Mouse (Mus musculus) mouse trophoblast stem cell (cell line): ENCODE data around the gene Pltp.
"Not testable (repeated sequence)": the region's sequence is repeated elsewhere in the genome, so short reads cannot be mapped to it uniquely, and the experiment has no call there.

Experiments used
- in situ Hi-C, 2 experiments: fragments of 300-500 bp; cut with MseI, MboI; formaldehyde crosslinking; loops; 2 replicates in 1 of 2; 3 replicates in 1 of 2; pipeline ENCODE4 v1.15.1; 2025

Gene Pltp

DNA sequence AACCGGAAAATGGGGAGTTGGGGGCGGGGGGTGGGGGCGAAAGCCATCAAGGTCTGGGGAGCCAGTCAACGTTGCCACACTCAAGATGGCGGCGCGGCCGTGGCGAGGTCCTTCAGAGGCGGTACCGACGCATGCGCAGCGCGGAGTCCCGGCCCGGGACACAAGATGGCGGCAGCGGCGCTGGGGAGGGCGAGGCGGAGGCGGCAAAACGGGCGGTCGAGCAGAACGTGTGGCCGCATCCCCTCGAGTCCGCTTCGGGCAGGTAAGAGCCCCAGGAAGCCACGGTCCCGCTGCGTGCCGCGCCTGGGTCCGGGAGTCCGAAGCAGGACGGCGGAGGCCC is 21.7 kb upstream of the Pltp start, which contains the start of gene Pcif1:
Gene Pcif1 (plus strand): TSS at position 77 of the 340 bp plus-strand sequence.
- in situ Hi-C loops, result no loop called here

DNA sequence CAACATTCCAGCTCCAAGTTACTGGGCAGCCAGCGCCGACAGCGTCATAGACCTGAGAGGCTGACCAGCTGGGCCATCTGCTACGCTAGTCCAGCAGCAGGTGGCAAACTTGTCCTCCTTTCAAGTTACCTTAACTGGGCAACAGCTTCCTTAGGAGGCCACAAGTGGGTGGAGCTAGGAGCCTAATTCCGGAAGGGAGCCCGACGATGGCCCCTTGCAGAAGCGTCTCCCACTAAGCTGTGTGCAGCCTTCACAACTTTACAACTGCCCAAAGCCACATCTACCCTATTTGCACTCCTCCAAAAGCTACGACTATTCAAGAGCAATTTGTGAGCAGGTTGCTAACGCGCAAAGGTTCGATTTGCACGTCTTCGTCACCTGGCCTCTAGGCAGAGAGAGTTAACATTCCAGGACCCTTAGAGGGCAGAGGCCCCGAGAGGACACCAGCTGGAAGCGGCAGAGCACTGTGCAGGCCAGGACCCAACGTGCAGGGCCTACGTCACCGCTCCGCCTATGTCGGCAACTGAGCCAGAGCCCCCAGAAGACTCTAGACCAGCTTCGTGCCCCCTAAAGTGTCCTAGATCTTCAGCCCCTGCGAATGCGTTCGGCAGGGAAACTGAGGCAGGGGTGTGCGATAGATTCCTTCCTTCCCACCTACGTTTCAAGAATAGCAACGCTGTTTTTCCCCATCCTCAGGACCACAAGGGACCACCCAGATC is 21.2 kb upstream of the Pltp start:
- in situ Hi-C loops, result no loop called here

DNA sequence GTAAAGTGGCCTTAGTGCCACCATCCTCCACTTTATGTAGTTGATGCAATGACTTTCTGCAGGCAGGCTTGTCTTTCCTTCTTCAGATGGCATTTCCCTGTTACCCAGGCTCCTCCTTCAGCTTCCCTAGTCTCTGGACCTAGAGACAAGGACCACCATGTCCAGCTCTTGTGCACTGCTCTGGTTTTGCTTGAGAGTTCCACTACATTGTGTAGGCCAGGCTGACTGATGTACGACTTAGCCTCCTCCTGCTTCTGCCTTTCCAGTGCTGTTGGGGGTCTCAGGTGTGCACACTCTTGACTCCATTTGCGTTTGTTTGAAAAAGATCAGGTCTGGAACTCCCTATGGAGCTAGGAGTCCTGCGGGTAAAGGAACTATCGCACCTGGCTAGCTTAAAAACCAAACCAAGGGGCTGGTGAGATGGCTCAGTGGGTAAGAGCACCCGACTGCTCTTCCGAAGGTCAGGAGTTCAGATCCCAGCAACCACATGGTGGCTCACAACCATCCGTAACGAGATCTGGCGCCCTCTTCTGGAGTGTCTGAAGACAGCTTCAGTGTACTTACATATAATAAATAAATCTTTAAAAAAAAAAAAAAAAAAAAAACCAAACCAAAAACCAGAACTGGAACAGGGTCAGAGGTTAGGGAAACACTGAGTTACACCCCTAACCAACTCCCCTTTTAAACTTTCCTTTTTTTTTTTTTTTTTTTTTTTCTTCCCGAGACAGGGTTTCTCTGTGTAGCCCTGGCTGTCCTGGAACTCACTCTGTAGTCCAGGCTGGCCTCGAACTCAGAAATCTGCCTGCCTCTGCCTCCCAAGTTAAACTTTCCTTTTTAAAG is 20.1 kb upstream of the Pltp start:
- in situ Hi-C loops, result not testable (repeated sequence)

DNA sequence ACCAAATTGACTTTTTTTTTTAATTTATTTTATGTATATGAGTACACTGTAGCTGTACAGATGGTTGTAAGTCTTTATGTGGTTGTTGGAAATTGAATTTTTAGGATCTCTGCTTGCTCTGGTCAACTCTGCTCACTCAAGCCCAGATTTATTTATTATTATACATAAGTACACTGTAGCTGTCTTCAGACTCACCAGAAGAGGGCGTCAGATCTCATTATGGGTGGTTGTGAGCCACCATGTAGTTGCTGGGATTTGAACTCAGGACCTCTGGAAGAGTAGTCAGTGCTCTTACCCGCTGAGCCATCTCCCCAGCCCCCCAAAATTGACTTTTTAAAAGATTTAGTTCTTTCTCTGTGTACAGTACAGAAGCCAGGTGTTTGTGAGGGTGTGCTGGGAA is 18.1 kb upstream of the Pltp start:
- in situ Hi-C loops, result not testable (repeated sequence)

DNA sequence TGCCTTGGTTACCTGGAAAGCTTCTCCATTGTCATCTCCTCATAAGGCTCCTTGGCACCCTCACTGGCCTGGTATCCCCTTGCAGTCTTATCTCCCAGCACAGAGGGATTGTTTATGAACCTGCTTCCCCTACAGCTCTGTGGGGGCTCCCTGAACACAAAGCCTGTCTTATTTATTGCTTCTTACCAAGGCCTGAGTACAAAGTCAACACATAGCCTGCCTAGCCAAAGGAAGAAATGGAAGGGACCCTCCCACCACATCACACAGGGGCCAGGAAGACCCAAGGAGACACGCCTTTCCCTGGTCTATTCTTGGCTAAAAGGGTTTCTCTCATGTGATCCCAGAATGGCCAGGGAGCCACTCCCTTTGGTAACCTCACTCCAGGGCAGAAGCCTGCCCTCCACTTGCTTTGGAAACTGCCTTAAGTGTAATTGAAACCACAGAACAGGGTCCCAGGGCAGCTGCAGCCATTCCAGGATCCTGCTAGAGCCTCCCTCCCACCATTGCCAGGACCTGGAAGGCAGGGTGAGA is 16.8 kb upstream of the Pltp start:
- in situ Hi-C loops, result no loop called here

DNA sequence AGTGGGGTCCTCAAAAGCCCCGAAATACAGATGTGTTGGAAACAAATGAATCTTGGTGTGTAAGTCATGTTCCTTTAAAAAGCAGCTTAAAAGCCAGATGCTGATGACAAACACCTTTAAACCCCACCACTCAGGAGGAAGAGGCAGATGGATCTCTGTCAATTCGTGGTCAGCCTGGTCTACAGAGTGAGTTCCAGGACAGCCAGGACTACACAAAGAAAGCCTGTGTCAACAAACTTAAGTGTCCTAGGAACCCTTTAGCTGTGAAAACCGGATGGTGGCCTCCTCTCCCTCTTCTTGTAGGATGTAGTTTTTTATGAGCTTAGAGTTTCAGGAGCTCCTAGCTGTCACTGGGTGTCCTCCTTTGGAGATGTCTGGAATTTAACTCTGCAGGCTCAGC is 16.1 kb upstream of the Pltp start:
- in situ Hi-C loops, result no loop called here

DNA sequence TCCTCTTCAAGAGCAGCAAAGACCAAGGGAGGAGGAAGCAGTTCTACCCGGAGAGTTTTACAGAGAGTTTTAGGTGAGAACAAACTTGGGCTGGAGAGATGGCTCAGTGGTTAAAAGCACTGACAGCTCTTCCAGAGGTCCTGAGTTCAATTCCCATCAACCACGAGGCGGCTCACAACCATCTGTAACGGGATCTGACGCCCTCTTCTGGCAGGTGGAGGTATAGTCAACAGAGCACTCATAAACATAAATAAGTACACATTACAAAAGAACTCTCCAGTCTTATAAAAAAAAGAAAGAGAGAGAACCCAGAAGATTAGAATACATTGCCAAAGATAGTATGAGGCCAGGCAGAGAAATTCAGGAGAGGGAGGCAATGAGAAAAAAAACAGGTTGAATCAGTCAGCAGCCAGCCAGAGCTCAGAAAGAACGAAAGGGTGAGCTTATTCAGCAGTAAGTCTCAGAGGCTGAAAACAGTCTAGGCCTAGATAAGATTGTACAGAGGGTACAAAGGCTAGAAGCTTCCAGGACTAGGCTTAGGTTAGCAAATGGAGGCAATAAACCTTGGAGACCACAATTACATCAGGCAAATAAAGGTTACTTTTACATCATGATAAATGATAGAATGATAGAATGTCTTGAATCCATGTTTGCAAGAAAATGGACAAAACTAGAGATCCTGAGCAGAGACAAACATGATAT is 14.2 kb upstream of the Pltp start:
- in situ Hi-C loops, result no loop called here

DNA sequence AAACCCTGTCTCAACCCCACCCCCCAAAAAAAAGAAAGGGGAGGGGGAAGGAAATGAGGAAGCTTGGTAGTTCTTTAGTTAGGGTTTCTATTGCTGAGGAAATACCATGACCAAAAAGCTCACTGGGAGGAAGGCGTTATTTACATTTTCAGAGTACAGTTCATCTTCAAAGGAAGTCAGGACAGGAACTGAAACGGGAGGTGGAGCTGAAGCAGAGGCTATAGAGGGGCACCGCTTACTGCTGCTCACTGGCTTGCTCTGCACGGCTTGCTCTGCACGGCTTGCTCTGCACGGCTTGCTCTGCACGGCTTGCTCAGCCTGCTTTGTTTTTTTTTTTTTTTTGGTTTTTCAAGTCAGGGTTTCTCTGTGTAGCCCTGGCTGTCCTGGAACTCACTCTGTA is 11.0 kb upstream of the Pltp start:
- in situ Hi-C loops, result no loop called here

DNA sequence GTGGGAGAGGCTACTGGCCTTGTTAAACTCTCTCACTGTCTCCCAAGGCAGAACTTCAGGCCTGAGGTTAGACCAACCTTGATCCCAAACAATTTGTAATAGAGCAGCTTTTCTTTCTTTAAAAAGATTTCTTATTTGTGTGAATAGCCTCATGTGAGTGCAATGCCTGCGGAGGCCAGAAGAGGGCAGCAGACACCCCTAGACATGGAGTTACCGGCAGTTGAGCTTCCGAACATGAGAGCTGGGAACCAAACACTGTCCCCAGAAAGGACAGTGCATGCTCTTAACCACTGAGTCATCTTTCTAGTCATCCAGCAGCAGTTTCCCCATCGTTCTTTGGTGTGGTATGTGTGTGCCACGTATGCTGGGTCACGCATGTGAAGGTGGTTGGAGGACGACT is 10.1 kb upstream of the Pltp start:
- in situ Hi-C loops, result no loop called here

DNA sequence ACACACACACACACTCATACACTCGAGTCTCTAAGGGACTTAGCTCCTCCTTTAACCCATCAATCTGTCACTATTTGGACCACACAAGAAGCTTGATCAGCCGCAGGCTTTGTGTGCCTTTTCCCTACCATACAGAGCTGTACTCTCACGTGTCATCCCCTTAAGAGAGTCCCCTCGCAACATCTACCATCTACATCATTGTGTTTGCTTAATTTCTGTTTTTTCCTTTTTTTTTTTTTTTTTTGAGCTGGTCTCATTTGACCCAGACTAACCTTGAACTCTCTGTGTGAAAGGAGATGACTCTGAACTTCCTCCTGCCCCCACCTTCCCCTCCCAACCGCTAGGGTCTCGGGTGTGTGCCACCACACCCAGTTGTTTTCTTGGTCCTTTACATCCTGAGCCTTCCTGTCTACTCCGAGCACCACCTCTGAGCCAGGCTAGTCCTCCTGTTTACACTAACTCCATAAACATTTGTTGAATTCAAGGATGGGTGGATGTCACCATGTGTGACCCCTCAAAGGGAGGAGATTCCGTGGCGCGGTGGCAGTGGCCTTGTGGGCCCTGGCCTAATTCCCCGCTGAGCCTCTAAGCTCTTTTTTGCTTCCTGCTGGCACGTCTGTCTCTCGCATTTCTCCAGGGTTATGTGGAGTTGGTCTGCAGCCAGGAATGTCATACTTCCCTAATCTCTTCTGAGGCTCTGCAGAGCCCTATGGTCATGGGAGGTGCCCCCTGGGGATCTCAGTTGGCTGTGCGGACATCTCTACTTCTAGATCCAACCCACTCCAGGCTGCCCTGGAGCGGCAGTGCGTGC is 9.4 kb upstream of the Pltp start:
- in situ Hi-C loops, result no loop called here

DNA sequence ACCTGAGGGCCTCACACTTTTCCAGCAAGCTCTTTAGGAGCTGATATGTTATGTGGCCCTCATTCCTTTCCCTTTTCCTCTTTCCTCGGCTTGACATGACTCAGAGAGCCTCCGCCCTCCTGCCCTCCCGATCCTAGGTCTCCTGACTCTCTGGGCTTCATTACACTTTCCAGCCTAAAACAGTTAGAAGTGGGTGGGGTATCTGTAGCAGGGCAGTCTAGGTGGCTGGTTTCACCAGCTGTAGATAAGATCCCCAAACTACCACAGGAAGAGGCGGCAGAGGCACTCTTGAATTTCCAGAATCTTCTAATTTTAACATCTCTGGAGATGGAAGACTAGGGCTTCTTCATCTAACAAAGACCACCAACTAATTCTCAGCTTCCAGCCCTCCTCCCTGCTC is 7.1 kb upstream of the Pltp start:
- in situ Hi-C loops, result no loop called here

DNA sequence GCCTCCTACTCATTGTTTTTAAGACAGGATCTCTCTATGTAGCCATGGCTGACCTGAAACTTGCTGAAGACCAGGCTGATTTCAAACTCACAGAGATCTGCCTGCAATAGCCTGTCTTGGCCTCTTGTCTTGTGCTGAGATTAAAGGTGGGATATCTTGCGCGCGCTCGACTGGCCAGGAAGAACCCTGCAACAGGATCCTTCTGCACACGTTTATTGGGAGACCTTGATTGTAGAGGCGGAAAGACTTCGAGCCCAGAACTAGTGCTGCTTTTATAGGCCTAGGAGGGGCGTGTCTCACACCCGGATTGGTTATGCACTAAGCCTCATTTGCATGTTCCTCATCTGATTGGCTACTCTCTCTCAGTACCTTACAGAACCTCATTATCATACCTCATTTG is 5.9 kb upstream of the Pltp start:
- in situ Hi-C loops, result not testable (repeated sequence)

DNA sequence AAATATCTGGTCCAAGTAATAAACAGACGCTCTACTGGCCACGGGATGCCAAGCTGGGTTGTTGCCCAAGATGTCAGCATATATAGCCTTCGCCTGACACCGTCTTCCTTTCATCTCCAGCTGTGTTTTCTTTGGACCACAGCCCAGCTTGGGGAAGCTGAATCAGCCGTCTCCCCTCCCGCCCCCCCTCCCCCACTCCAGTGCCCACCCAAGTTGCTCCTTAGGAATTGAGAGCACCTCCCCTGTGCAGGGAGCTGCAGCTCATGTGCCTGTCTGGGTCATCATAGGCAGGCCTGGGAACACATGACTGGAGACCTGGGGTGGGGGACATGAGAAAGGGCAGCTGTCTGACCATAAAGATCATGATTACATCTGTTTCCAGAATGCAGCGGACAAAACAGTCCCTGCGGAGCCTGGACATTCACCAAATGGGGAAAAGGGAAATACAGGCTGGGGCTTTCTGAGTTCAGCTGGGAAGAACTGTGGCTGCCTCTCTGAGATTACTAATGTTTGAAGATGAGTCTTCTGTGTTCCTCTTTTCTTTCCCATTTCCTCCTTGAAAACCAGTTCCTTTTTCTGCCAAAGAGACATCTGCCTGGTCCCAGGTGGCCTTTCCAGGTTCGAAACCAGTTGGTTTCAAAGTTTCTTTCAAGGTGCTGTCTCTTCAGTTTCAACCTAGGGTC is 4.8 kb upstream of the Pltp start:
- in situ Hi-C loops, result no loop called here

DNA sequence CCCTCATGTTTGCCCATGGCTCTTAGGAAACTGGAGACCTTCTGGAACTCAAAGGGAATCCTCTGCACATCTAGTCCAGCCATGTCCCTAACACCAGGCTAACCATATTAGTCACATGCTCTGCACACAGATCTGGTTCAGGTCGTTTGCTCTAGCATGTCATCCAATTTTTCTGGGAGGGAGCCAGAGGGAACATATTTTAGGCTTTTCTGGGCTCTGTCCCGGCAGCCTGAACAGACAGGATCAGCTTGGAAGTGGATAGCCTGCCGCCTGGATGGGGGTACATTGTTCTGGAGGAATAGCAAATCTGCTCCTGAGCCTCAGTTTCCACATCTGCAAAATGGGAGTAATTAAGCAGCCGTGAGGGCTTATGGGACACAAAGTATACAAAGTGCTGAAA is 3.6 kb upstream of the Pltp start:
- in situ Hi-C loops, result no loop called here

DNA sequence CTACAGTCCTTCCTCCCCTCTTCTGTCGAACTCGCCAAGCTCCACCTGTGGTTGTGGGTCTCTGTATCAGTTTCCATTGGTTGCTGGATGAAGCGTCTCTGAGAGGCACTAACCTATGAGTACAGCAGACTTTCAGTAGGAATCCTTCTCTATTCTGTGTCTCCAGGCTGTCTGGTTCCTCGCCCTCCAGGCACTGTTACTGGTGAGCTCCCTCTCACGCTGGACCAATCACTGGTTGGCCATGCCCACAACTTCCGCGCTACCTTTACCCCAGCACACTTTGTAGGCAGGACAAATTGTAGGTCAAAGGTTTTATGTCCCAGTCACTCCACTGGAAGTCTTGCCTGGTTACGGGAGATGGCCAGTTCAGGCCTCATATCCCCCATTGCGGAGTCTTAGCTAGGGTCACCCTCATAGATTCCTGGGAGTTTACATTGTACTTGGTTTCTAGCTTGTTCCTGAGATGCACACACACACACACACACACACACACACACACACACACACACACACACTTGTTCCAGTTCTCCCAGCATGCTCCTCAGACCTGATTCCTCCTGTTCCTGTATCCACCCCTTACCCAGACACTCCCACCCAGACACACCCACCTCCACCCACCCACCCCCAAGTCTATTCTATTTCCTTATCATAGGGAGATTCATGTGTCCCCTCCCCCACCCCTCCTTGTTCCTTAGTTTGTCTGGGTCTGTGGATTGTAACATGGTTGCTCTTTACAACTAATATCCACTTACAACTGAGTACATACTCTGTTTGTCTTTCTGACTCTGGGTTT is 2.3 kb upstream of the Pltp start:
- in situ Hi-C loops, result no loop called here

DNA sequence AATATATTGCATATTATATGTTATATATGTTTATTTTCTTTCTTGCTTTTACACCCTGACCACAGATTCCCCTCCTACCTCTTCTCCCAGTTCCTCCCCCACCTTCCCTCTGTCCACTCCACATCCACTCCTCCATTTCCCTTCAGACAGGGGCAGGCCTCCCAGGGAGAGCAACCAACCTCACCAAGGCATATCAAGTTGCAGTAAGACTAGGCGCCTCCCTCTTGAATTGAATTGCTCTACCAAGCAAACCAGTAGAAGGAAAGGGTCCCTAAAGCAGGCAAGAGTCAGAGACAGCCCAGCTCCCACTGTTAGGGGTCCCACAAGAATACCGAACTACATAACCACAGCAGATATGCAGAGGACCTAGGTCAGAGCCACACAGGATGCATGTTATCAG is 1.6 kb upstream of the Pltp start:
- in situ Hi-C loops, result no loop called here

DNA sequence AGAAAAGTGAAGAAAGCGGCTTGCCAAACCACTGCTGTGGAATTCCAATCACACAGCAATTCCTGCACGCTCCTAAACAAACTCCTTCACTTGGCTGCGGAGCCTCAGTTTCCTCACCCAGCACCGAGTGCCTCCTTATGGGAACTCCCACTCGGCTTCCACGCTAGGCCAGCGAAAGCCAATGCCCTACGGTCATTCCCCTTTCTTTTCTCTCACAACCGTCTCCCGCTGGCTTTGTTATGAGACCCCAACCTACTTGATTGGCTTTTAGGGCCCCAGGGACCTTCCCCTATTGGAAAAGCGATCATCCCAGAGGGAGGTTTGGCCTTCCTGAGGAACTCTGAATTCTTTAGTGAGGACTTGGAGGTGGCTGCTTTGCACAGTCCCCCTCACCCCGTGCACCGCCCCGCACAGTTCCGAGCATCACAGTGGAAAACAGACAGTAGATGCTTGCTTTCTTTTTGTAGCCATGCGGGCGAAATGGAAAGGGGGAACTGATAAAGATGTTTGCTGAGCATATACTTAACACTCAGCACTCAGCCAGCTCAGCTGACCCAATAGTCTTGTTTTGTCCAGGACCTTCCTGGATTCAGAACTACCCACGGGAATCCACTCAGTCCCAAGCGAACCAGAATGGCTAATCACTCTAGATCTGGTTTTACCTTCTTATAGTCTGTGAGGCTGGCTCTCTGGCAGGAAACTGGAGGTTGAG is 487 bp upstream of the Pltp start:
- in situ Hi-C loops, result no loop called here

DNA sequence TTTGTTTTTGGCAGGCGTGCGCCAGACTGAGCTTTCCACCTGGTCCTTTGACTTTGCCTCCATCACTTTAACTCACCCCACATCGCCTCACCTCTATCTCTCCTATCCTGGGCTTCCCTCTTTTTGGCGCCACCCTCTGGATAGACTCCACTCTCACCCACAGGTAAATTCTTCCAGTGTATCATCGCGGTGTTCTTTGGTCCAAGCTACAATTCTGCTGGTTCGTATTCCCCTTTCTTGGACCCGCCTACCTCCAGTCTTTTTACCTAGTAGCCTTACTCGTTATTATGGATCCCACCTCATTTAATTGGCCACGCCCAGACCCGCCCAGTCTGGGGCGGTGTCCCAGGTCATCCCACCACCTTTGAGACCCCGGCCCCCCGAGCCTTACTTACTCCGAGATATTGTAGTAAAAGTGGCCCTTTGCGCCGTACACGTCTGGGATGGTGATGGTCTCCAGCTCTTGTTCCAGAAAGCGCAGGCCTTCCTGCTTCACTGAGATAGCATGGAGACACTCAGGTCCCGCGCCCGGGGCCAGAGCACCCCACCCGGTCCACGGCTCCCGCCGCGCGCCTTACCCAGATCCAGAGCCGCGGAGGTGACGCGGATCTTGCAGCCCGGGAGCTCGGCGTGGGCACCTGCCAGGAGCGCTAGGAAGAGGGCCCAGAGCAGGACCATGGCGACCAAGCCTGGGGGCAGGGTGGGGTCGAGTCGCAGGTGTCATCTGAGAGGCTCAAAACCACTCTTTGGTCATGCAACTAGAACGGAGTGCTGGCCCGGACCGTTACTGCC is 1.0 kb downstream of the Pltp start:
- in situ Hi-C loops, result no loop called here

DNA sequence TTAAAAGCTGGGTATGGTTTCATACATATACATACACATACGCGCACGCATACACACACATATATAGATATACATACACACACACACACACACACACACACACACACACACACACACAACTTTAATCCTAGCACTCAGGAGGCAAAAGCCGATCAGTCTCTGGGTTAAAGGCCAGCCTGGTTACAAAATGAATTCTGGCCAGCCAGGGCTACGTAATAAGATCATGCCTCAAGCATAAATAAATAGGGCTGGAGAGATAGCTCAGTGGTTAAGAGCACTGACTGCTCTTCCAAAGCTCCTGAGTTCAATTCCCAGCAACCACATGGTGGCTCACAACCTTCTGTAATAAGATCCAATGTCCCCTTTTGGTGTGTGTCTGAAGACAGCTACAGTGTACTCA is 1.9 kb downstream of the Pltp start:
- in situ Hi-C loops, result not testable (repeated sequence)
